Mouse (Mus musculus) MEL (cell line): ENCODE measurements at regions not wholly inside any gene's neighbourhood (a gene's known extent, or its start where the extent isn't known, plus 50 kb on each side); places are given as distances from the start of the nearest gene placed in this dataset.

ENCODE experiments used
- DNase-seq: peaks from one replicate; pipeline ENCODE4 v3.0.0; 2011; ENCODE audit warnings: low read depth, low spot score
- H3K27ac ChIP-seq: 2 replicates; pipeline ENCODE4 v1.5.1; 2012; ENCODE audit warnings: low read depth, mild to moderate bottlenecking, control low read depth, low read length, moderate library complexity; ENCODE audit not compliant: control insufficient read depth
- H3K27me3 ChIP-seq, 2 experiments: fragments of 150-350 bp in 1 of 2; sonication (generic) in 1 of 2; 2 replicates each; pipeline ENCODE4 v1.6.1; 2012; ENCODE audit warnings: low read length in 2 of 2, mild to moderate bottlenecking in 2 of 2, improper control_type of control experiment in 1 of 2, moderate library complexity in 1 of 2; ENCODE audit not compliant: insufficient read depth in 2 of 2, control insufficient read depth in 1 of 2
- H3K36me3 ChIP-seq, 2 experiments: 2 replicates each; pipeline ENCODE4 v1.6.1; 2012 to 2014; ENCODE audit warnings: low read length in 2 of 2, improper control_type of control experiment in 1 of 2, inconsistent platforms in 1 of 2, mild to moderate bottlenecking in 1 of 2; ENCODE audit not compliant: insufficient read depth in 2 of 2, control insufficient read depth in 1 of 2
- H3K4me1 ChIP-seq, 2 experiments: fragments of 150-350 bp in 1 of 2; sonication (generic) in 1 of 2; 2 replicates each; pipeline ENCODE4 v1.6.1; 2012; ENCODE audit warnings: low read length in 2 of 2, improper control_type of control experiment in 1 of 2, mild to moderate bottlenecking in 1 of 2; ENCODE audit not compliant: insufficient read depth in 2 of 2, control insufficient read depth in 1 of 2
- H3K4me3 ChIP-seq, 2 experiments: fragments of 150-350 bp in 1 of 2; sonication (generic) in 1 of 2; 2 replicates each; pipeline ENCODE4 v1.5.1; 2012; ENCODE audit warnings: low read depth in 2 of 2, low read length in 2 of 2, mild to moderate bottlenecking in 2 of 2, moderate library complexity in 2 of 2, control low read depth in 1 of 2, improper control_type of control experiment in 1 of 2; ENCODE audit not compliant: control insufficient read depth in 1 of 2, insufficient read depth in 1 of 2
- H3K79me2 ChIP-seq: 2 replicates; pipeline ENCODE4 v1.6.1; 2012; ENCODE audit warnings: mild to moderate bottlenecking, low read length, moderate library complexity; ENCODE audit not compliant: control insufficient read depth, poor library complexity, insufficient read depth
- H3K9ac ChIP-seq: 2 replicates; pipeline ENCODE4 v1.6.1; 2012; ENCODE audit warnings: low read depth, mild to moderate bottlenecking, control low read depth, low read length, moderate library complexity; ENCODE audit not compliant: control insufficient read depth, poor library complexity, severe bottlenecking
- H3K9me3 ChIP-seq: fragments of 150-350 bp; sonication (generic); replicated peaks from 2 replicates; pipeline ENCODE4 v1.6.1; 2012; ENCODE audit warnings: mild to moderate bottlenecking, low read length, improper control_type of control experiment, moderate library complexity; ENCODE audit not compliant: insufficient read depth
- BHLHE40 ChIP-seq: IDR thresholded peaks from 2 replicates; pipeline ENCODE4 v1.6.1; 2012; ENCODE audit warnings: low read depth, mild to moderate bottlenecking, inconsistent platforms, low read length, improper control_type of control experiment, borderline replicate concordance
- CHD2 ChIP-seq: IDR thresholded peaks from 2 replicates; pipeline ENCODE4 v1.6.1; 2011; ENCODE audit warnings: low read length, improper control_type of control experiment
- CTCF ChIP-seq, 3 experiments: IDR thresholded peaks in 2 of 3; conservative IDR thresholded peaks in 1 of 3; 2 replicates each; pipeline ENCODE4 v1.5.1; 2011 to 2012; ENCODE audit warnings: low read length in 3 of 3, low read depth in 2 of 3, mild to moderate bottlenecking in 2 of 3, improper control_type of control experiment in 1 of 3, inconsistent platforms in 1 of 3, mixed read lengths in 1 of 3, moderate library complexity in 1 of 3; ENCODE audit not compliant: control insufficient read depth in 1 of 3, insufficient read depth in 1 of 3, poor library complexity in 1 of 3, severe bottlenecking in 1 of 3
- E2F4 ChIP-seq: IDR thresholded peaks from 2 replicates; pipeline ENCODE4 v1.6.1; 2011; ENCODE audit warnings: low read depth, low read length, improper control_type of control experiment, borderline replicate concordance
- EP300 ChIP-seq, 2 experiments: IDR thresholded peaks; 2 replicates each; pipeline ENCODE4 v1.6.1; 2011; ENCODE audit warnings: improper control_type of control experiment in 2 of 2, low read length in 2 of 2, low read depth in 1 of 2, mild to moderate bottlenecking in 1 of 2
- KAT2A ChIP-seq: conservative IDR thresholded peaks from 2 replicates; pipeline ENCODE4 v1.6.1; 2012; ENCODE audit warnings: low read depth, low read length, improper control_type of control experiment, inconsistent platforms
- MAFK ChIP-seq: IDR thresholded peaks from 2 replicates; pipeline ENCODE4 v1.6.1; 2011; ENCODE audit warnings: low read depth, mild to moderate bottlenecking, low read length, improper control_type of control experiment, borderline replicate concordance
- MAX ChIP-seq: IDR thresholded peaks from 2 replicates; pipeline ENCODE4 v1.6.1; 2011; ENCODE audit warnings: low read length, improper control_type of control experiment
- MAZ ChIP-seq: IDR thresholded peaks from 2 replicates; pipeline ENCODE4 v1.6.1; 2012; ENCODE audit warnings: low read depth, mild to moderate bottlenecking, inconsistent platforms, low read length, improper control_type of control experiment
- NELFE ChIP-seq: IDR thresholded peaks from 2 replicates; pipeline ENCODE4 v1.6.1; 2011; ENCODE audit warnings: low read depth, low read length, improper control_type of control experiment
- POLR2A ChIP-seq, 2 experiments: IDR thresholded peaks; 2 replicates each; pipeline ENCODE4 v1.6.1; 2011 to 2012; ENCODE audit warnings: low read length in 2 of 2, mild to moderate bottlenecking in 2 of 2, control low read depth in 1 of 2, improper control_type of control experiment in 1 of 2, low read depth in 1 of 2, moderate library complexity in 1 of 2; ENCODE audit not compliant: control insufficient read depth in 1 of 2, insufficient read depth in 1 of 2, poor library complexity in 1 of 2
- TAL1 ChIP-seq: IDR thresholded peaks from 2 replicates; pipeline ENCODE4 v1.6.1; 2012; ENCODE audit warnings: mild to moderate bottlenecking, inconsistent platforms, low read length, moderate library complexity, mixed read lengths
- TBP ChIP-seq: IDR thresholded peaks from 2 replicates; pipeline ENCODE4 v1.8.0; 2011; ENCODE audit warnings: low read depth, low read length, improper control_type of control experiment
- UBTF ChIP-seq: IDR thresholded peaks from 2 replicates; pipeline ENCODE4 v1.6.1; 2012; ENCODE audit warnings: low read depth, mild to moderate bottlenecking, inconsistent platforms, low read length, improper control_type of control experiment, moderate library complexity, borderline replicate concordance; ENCODE audit not compliant: insufficient read depth
- USF1 ChIP-seq: IDR thresholded peaks from 2 replicates; pipeline ENCODE4 v1.6.1; 2014; ENCODE audit warnings: low read depth, mild to moderate bottlenecking, inconsistent platforms, low read length, improper control_type of control experiment, moderate library complexity
- USF2 ChIP-seq, 2 experiments: IDR thresholded peaks; 2 replicates each; pipeline ENCODE4 v1.6.1; 2011 to 2012; ENCODE audit warnings: improper control_type of control experiment in 2 of 2, low read length in 2 of 2, borderline replicate concordance in 1 of 2, inconsistent platforms in 1 of 2, low read depth in 1 of 2, mild to moderate bottlenecking in 1 of 2; ENCODE audit not compliant: insufficient read depth in 1 of 2
- ZC3H11A ChIP-seq: IDR thresholded peaks from 2 replicates; pipeline ENCODE4 v1.6.1; 2012; ENCODE audit warnings: low read depth, mild to moderate bottlenecking, inconsistent platforms, low read length, improper control_type of control experiment
- ZMIZ1 ChIP-seq: IDR thresholded peaks from 2 replicates; pipeline ENCODE4 v1.6.1; 2012; ENCODE audit warnings: low read depth, mild to moderate bottlenecking, inconsistent platforms, low read length, improper control_type of control experiment, moderate library complexity
- ZNF384 ChIP-seq: IDR thresholded peaks from 2 replicates; pipeline ENCODE4 v1.6.1; 2012; ENCODE audit warnings: low read depth, mild to moderate bottlenecking, inconsistent platforms, low read length, improper control_type of control experiment

DNA sequence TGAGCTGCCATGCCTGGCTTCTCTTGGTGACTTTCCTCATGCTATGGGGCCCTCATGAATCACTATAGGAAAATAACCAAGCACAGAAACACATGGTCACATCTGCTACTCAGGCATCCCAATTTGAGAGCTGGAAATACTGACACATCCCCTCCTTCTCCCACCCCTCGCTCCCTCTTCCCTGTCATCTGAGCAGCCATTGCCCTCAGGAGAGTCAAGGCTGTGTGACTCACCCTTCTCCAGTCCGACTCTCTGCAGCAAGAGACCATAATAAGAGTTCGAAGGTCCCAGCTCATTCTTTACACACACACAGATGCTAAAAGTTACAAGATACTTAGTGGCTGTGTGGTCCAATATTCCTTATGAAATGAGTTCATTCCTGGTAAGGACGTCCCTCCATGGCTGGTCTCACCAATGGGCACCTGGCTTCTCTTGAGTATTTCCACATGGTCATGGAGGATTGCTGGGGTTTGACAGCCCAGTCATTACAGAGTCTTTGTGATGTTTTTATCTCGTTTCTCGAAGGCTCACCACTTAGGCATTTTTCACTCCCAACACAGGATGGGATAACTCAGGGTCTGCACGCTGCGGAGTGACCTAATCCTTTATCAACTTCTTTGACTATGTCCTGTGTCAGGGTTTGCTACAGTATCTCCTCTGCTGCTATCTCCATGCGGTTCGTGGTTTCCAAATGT lies 74.8 kb upstream of the Lnx1 start:
- Histone ChIP-seq H3K36me3 (no peaks in the 10 kb centered on the region), H3K27ac (no peak overlapping the region), H3K9me3 (no peaks in the 10 kb centered on the region), H3K79me2 (no peaks in the 10 kb centered on the region), H3K27me3 (peaks cover 2 to 7% of the 10 kb centered on the region in 2 experiments), H3K4me1 (no peaks in the 10 kb centered on the region), H3K4me3 (no peak overlapping the region), H3K9ac (no peak overlapping the region)
- no peak for TF ChIP-seq TBP
- DNase-seq: no peak

DNA sequence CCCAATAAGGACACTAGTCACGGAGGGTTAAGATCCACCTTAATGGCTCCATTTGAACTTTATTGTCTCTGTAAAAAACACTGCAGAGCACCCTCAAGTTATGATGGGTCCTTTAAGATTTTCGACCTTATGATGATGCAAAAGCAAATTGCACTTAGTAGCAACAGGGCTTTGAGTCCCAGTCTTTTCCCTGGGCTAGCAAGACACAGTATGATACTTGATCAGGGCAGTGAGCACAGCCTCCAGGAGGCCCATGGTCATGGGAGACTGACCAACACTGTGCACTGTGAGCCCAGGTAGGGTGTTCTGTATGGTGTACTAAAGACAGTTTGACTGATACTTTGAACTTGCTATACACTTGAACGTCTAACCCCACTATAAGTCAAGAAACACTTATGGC lies 73.4 kb upstream of the Lnx1 start:
- Histone ChIP-seq H3K27me3 (peaks cover 10 to 12% of the 10 kb centered on the region in 2 experiments), H3K27ac (no peak overlapping the region), H3K36me3 (no peaks in the 10 kb centered on the region), H3K9me3 (no peaks in the 10 kb centered on the region), H3K9ac (no peak overlapping the region), H3K4me1 (no peaks in the 10 kb centered on the region), H3K4me3 (no peak overlapping the region), H3K79me2 (no peaks in the 10 kb centered on the region)
- TF ChIP-seq MAZ (no peak), UBTF (no peak), TAL1 (no peak), USF1 (no peak), NELFE (no peak), ZC3H11A (no peak), POLR2A (IDR thresholded peaks at IDR 0.05; ENCODE audit: control insufficient read depth in 1 of 2, insufficient read depth in 1 of 2, low read depth in 1 of 2, low read length in 2 of 2, poor library complexity in 1 of 2) (no peak)
- DNase-seq: no peak

DNA sequence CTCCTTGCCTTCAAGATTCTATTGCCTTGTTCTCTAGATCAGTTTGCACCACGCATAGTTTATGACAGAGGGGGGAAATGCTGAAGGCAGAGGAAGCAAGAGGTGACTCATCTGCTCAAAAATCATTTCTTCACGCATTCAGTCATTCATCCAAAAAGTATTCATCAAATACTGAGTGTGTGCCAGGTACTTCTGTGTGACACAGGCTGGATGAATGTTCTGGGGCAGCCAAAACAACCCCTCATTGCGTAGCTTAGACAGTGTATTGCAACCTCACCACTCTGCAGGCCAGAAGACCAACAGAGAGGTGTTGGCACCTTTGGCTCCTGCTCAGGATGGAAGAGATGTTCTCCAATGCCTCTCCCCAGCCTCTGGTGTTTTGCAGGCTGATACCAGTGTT lies 72.9 kb upstream of the Lnx1 start:
- DNase-seq: no peak
- Histone ChIP-seq H3K4me3 (no peak overlapping the region), H3K79me2 (no peaks in the 10 kb centered on the region), H3K36me3 (no peaks in the 10 kb centered on the region), H3K9ac (no peak overlapping the region), H3K4me1 (no peaks in the 10 kb centered on the region), H3K27ac (no peak overlapping the region), H3K9me3 (no peaks in the 10 kb centered on the region), H3K27me3 (peaks cover 12% of the 10 kb centered on the region in 2 experiments)
- no peak for TF ChIP-seq ZC3H11A
- TF ChIP-seq EP300 (IDR thresholded peaks at IDR 0.05; ENCODE audit: low read depth in 1 of 2, low read length in 2 of 2): no peak
- no peak for TF ChIP-seq ZMIZ1
- TF ChIP-seq BHLHE40: no peak
- TF ChIP-seq TBP: no peak
- no peak for TF ChIP-seq MAFK
- no peak for TF ChIP-seq MAZ
- TF ChIP-seq KAT2A: no peak
- no peak for TF ChIP-seq E2F4
- no peak for TF ChIP-seq CTCF (IDR thresholded peaks at IDR 0.05 in 2 of 3, conservative IDR thresholded peaks at IDR 0.05 in 1 of 3; ENCODE audit: control insufficient read depth in 1 of 3, insufficient read depth in 1 of 3, low read depth in 2 of 3, low read length in 3 of 3, poor library complexity in 1 of 3, severe bottlenecking in 1 of 3)
- TF ChIP-seq USF2 (IDR thresholded peaks at IDR 0.05; ENCODE audit: borderline replicate concordance in 1 of 2, insufficient read depth in 1 of 2, low read depth in 1 of 2, low read length in 2 of 2): no peak
- TF ChIP-seq CHD2: no peak
- TF ChIP-seq MAX: no peak
- no peak for TF ChIP-seq POLR2A (IDR thresholded peaks at IDR 0.05; ENCODE audit: control insufficient read depth in 1 of 2, insufficient read depth in 1 of 2, low read depth in 1 of 2, low read length in 2 of 2, poor library complexity in 1 of 2)
- TF ChIP-seq ZNF384: no peak
